Mouse (Mus musculus) thymus, postnatal 36 days (tissue): ENCODE results near the gene Pias3.
"Not testable (repeated sequence)": the region's sequence is repeated elsewhere in the genome, so short reads cannot be mapped to it uniquely, and the experiment has no call there.

Experiments used
- DNase-seq, 2 experiments: peaks; one replicate each; pipeline ENCODE4 v3.0.0; 2022; ENCODE audit warnings: mixed read lengths in 2 of 2

The Pias3 gene

GRCm38 (mm10) chr3:96730785-96731184, 34.6 kb downstream of the Pias3 start:
- DNase-seq = no peak

DNA sequence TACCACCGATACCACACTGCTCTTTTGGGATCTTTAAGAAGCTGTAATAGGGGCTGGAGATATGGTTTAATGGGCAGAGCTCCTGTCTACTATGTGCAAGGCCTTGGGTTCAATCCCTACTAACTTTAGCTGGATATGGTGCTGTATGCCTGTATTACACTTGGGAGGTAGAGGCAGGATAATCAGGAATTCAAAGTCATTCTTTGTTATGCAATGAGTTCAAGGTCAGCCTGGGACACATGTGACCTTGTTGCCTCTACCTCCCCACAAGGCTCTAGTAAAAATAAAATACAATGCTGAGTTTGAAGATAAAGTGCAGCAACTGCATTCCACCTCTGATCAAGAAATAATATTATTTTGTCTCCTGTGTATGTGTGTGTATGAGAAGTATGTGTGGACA, 37.8 kb downstream of the Pias3 start:
- DNase-seq = no peak

- DNase-seq = no peak
Measured at GRCm38 (mm10) chr3:96735200-96735599, 39.0 kb downstream of the Pias3 start.

DNA sequence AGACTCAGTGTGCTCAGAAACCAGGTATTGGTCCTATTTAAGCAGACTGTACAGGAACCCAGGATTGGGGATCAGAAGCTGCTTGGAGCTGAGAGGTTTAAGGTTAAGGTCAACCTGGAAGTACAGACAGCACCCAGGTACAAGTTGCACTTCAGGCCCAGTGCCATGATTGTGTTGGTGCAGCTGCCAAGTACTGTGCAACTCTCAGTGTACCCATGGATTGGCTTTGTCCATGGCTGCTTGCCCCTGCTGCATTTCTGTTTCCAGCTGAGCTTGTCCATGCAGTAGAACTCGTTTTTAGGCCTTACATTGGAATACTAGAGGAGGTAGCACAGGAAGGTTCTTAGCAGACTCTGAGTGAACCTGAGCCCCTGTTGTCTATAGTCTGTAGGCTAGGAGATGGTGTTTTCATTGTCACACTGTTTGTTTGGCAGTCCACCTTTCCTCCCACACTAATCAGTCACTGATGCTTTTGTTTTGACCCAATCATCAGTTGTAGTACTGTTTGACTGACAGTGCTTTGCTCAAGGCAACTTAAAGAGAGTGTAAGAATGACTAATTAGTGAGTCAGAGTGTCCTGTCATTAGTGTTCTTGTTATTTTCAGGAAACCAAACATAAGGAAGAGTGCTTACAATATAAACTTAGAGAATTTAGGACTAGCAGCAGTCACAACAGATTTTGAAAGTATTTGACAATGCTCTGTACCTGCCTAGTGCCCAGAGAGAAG, 41.0 kb downstream of the Pias3 start:
- DNase-seq = no peak

- DNase-seq = no peak
Measured at GRCm38 (mm10) chr3:96737995-96738394, 41.8 kb downstream of the Pias3 start.

DNA sequence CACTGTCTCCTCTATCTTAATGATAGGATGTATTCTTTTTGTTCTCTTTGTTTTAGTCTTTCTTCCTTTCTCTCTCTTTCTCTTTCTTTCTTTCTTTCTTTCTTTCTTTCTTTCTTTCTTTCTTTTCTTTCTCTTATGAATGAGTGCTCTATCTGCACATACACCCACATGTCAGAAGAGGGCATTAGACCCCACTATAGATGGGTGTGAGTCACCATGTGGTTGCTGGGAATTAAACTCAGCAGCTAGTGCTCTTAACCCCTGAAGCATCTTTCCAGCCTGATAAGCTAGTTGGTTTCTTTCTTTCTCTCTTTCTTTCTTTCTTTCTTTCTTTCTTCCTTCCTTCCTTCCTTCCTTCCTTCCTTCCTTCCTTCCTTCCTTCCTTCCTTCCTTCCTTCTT, 44.1 kb downstream of the Pias3 start:
- not testable (repeated sequence) for DNase-seq

DNA sequence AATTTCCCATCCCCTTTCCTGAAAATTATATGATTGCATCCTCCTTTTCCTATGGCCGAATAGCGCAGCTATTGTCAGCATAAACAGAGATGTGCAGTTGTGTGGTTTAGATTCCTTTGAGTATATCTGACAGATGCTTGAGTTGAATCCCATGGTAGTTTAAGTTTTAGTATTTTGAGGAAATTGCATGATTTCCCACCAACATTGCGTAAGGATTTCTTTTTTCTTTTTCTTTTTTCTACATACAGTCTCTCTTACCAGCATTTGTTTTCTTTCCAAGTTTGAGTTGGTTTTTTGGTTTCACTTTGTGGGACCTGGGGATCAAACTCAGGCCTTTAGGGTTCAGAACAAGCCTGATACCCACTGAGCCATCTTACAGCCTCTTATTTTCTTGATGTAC, 48.2 kb downstream of the Pias3 start:
- no peak for DNase-seq

DNA sequence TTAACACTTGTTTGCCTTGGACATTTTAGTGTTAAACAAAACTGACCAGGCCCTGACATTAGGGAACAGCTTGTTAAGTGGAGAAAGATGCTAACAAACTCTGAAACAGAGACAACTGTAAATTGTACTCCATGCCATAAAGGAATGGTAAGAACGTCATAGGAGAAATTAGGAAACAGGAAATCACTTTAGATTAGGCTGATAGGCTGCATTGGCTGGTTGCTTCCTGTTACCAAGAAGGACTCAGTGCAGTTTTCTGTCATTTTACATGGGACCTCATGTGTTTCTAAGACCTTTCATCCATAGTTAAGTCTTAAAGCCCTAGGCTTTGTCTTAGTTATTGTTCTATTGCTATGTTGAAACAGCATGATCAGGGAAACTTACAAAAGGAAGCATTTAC, 50.6 kb downstream of the Pias3 start:
- DNase-seq = no peak
